Mouse (Mus musculus) monocyte, adult 5-6 weeks (primary cell): Measurements from ENCODE around the gene Arpc4. TPM values are rescaled to one million over a fixed set of nuclear protein-coding genes. Genes with fewer than 3 reads are reported as not detected.
"Not testable (repeated sequence)": the region's sequence is repeated elsewhere in the genome, so short reads cannot be mapped to it uniquely, and the experiment has no call there.

Source experiments
- ATAC-seq: fragments of 153-309, 156-312 bp; replicated peaks from 2 replicates; pipeline ENCODE4 v1.8.0; 2017; ENCODE audit warnings: mild to moderate bottlenecking; ENCODE audit not compliant: low TSS enrichment, insufficient number of reproducible peaks, severe bottlenecking, poor library complexity, low FRiP score
- total RNA-seq: library from RNA; stranded (forward); fragments of 200-1000, 200-491, 200-594 nt; gene quantifications from 3 replicates; pipeline ENCODE4 v1.2.3, GENCODE M21; 2017

The Arpc4 gene
- 296 to 345 TPM (median 318 TPM) in 3 replicates for total RNA-seq

DNA sequence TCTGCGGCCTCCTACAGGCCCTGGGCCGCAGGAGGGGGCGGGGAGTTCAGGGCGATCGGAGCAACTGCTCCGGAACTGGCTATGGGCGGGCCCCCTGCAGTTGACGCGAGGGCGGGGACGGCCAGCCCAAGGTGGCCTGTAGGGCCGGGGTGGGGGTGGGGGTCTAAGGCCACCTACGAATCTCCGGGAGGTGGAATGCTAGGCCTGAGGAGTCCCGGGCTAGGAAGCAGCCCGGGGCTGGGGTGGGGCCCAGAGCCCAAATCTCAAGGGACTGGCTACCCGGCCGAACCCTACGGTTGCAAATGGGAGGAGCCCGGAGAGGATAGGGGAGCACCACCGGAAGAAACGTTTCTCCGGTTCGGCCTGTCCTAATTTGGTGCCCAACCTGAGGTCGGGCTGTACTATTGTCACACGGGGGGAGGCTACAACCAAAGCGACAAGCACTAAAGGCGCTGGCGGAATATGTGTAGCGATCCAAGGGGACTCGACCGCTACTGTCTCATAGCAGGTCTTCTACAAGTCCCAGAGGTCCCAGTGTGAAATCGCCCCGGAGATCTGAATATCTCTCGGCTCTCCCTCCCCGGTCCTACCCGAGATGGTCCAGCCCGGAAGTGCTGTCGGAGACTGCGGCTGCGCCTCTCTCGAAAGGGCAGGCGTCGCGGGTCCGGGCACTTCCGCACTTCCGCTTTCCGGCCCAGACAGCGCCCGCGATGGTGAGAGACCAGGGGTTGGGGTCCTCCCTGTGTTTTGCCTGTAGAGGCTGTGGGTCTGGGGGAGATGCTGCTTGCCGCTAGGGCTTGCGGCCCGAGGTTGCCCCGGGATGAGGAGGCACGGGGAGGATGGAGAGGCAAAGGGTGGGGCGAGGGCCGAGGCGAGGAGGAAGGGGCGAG, at the start of gene Arpc4, which contains the start of gene Tada3:
Gene Arpc4, plus strand, starts transcription at position 620 of the 890 bp plus-strand sequence.
Gene Tada3, minus strand, starts transcription at position 388 of the 890 bp plus-strand sequence.
- ATAC-seq: peak; percentile 86

GRCm38 (mm10) chr6:113329396-113329795, 48.5 kb upstream of the Arpc4 start:
- ATAC-seq: no peak

- ATAC-seq: peak; percentile 63
Measured at GRCm38 (mm10) chr6:113330547-113330946, 47.4 kb upstream of the Arpc4 start.

- ATAC-seq: no peak
Measured at GRCm38 (mm10) chr6:113331721-113332120, 46.2 kb upstream of the Arpc4 start.

DNA sequence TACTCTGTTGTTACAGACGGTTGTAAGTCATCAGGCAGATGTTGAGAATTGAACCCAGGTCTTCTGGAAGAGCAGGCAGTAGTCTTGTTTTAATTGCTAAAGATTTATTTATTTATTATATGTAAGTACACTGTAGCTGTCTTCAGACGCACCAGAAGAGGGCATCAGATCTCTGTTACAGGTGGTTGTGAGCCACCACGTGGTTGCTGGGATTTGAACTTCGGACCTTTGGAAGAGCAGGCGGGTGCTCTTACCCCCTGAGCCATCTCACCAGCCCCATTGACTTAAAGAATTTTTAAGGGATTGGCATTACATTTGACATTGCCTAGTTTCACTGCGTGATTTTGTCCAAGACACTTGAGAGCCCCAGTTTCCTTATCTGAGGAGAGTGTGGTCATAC, 45.2 kb upstream of the Arpc4 start:
- not testable (repeated sequence) for ATAC-seq

GRCm38 (mm10) chr6:113333137-113333950, 44.6 kb upstream of the Arpc4 start:
- ATAC-seq: no peak

DNA sequence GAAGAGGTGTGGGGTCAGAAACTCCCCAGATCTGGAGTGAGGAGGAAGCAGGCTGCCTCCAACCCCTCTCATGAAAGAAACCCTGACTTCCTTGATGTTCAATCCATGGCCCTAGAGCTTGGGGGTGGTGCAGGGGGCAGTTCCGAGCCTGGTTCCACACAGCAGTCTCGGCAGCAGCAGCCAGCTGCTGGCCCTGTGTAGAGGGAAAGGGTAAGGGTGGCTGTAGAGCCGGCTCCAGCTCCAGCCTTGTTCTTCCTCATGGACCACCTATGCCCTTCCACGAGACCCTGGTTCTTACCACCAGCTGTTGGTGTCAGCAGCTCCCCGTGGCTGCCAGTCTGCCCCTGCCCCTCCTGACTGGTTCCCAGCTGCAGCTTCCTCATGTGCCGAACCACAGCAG, 43.7 kb upstream of the Arpc4 start:
- ATAC-seq: no peak

DNA sequence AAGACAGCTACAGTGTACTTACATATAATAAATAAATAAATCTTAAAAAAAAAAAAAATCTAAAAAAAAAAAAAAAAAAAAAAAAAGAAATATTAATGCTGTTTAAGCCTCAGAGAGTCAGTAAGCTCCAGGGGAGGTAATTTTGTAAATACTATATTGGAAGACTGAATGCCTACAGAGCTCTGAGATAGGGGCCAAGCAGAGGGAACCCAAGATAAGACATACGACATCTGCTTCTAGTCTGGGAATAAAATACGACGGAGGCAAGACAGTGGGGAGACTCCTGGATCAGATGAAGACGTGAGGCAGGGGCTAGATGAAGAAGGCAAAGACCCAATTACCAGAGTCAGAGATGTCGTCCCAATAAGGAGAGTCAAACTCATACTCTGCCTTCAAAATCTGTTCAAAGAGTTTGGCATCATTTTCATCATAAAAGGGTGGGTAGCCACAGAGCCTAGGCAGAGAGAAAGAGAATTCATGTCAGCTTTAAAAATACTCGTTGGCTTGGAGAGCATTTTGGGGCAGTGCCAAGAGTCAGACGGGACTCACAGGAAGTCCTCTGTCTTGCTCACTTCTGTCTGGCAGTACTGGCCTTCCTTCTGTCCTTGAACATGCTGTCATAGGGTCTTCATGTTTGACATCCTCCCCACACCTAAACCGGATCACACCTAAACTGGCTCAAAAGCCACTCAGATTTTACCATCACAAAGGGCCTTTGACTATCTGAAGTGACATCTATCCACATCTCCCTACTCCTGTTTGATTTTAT, 40.9 kb upstream of the Arpc4 start:
- ATAC-seq: no peak

DNA sequence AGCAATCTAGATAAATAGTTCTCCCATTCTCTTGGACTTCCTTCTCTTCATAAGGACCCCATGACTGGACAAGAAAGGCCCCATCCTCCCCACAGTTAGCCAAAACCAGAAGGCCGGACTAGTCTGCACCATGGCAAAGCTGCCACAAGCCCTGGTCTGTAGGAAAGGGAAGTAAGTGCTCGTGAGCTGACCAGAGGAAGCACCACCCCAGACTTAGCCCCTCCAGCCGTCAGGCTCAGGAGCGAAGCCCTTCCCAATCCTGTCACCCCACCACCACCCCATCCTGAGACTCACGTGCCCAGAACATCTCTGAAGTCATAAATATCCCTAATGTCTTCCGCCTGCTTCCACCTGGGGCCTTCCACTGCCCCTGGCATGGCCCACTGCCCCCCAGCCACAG, 36.3 kb upstream of the Arpc4 start:
- ATAC-seq: 0 out of 2 replicates have a peak, but pooled peaks have one; percentile 28

DNA sequence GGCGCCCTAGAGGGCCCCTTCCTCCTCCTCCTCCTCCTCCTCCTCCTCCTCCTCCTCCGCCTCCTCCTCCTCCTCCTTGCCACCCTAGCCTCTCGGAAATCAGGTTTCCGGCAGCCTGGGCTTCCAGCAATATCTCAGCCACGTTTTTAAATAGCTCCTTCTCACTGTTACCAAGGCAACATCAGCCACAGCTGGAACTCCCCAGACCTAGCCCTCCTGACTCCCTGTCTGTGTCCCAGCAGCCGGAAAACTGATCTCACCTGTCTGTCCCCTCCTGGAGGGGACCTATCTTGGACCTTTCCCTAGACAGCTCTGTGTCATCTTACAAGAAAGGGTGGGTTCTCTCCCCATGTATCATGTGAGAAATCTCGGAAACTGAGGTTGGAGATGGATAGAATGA, 35.6 kb upstream of the Arpc4 start:
- ATAC-seq: no peak

DNA sequence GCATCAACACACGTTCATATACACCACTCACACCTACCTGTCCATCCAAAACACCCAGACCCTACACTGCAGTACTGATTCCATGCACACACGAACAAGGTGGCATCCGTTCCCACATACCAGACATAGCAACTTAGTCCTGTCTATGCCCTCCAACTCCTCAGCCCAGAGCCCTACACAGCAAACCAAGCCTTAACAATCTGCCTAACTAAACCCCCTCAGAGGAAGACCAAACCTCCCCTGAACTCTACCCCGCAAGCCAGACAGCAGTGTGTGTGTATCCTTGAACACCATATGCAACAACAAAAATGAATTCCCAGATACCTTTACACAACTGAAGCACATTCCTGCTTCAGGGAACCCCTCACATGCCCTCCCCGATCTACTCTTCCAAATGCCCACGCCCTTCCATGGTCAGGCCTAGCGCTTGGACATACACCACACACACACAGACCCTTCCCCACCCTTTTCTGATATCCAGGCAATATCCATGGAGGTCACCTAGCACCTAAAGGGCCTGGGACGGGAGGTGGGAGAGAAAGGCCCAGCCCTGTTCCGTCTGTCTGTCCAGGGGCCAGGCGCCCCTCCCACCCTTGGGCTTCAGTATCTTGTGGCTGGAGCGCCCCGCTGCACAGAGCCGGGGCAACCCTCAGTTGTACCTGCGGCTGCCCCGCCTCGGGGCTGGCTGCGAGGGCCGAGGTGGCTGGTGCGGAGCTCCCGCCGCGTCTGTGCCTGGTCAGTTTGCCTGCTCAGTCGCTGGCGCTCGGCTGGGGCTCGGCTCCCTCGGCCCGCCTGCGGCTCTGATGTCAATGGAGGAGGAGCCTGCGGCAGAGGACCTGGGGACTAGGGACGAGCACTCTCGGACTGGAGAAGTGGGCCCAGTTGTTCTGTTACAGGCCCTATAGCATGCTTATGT, 34.5 kb upstream of the Arpc4 start, which contains the start of gene Camk1:
Gene Camk1, minus strand, starts transcription at position 808 of the 916 bp plus-strand sequence.
- peak; percentile 76 for ATAC-seq

DNA sequence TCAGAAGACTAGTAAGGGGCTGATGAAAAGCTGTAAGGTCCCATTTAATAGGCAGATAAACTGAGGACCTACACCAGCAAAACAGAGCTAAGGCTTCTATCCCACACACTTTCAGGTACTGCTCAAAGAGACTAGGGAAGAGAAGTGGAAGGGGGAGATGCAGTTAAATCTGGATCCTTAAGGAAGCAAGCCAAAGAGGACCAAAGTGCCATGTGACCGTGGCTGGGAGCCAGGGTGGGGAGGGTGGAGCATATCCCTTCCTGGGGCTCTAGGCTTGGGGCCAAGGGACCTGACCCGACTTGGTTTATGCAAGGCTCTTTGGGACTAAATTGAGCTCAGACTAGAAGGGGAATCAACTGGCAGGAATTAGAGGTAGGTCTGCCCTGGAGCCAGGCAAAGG, 33.6 kb upstream of the Arpc4 start:
- ATAC-seq: no peak

GRCm38 (mm10) chr6:113346897-113347296, 31.0 kb upstream of the Arpc4 start:
- ATAC-seq: no peak

- no peak for ATAC-seq
Measured at GRCm38 (mm10) chr6:113350538-113350937, 27.4 kb upstream of the Arpc4 start.

DNA sequence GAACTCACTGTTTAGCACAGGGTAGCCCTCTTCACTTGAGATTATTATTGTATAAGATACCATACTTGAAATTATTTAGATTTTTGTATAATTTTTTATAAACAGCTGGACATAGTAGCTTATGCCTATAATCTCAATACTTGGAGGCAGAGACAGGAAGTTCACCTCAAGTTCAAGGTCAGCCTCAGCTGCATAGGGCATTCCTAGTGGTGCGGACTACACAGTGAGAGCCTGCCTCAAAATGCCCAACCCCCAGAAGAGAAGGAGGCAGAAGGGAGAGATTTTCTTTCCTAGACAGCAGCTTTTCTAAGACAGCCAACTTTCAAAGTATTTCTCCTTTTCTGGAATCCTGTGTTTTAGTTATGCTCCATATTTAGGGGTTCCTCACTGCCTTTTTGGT, 26.8 kb upstream of the Arpc4 start:
- ATAC-seq: no peak

- ATAC-seq: peak; percentile 82
Measured at GRCm38 (mm10) chr6:113351653-113352052, 26.3 kb upstream of the Arpc4 start.

GRCm38 (mm10) chr6:113352820-113353219, 25.1 kb upstream of the Arpc4 start:
- ATAC-seq: no peak

DNA sequence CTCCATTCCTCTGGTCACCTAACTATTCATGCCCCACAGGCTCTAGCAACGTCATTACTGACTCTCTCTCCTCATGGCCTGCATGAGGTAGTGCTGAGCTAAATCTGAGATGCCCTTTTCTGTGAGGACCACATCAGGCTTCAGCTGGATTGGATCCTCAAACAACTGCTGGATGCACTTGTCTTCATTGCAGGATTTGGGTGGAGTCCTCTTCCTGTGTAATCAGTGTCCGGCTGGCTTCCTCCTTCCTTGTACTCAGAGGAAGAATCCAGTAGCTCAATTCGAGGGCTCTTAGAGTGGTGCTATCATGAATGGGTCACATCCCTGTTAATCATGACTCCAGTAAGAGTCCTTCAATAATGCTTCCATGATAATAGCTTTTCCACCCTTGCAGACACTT, 24.2 kb upstream of the Arpc4 start:
- ATAC-seq: no peak
